Mouse (Mus musculus) granulocyte monocyte progenitor cell, adult 5-6 weeks (primary cell): ENCODE results near the gene Kctd2. TPM values are rescaled to one million over a fixed set of nuclear protein-coding genes. Genes with fewer than 3 reads are reported as not detected.

Experiments
- ATAC-seq: replicated peaks from 2 replicates; pipeline ENCODE4 v1.8.0; 2016; ENCODE audit warnings: mild to moderate bottlenecking, moderate TSS enrichment, inconsistent platforms; ENCODE audit not compliant: poor library complexity, severe bottlenecking
- total RNA-seq, 2 experiments: library from RNA; stranded (forward) in 1 of 2; stranded (reverse) in 1 of 2; fragments of 200-712, 200-1000 nt in 1 of 2; fragments of >200 nt in 1 of 2; fragmentation: Nextera tagmentation in 1 of 2; gene quantifications; 2 replicates each; pipeline ENCODE4 v1.2.3; 2014 to 2017

Gene Kctd2
- total RNA-seq, 2 experiments from 2014 or later: 9.5 to 16.4 TPM

DNA sequence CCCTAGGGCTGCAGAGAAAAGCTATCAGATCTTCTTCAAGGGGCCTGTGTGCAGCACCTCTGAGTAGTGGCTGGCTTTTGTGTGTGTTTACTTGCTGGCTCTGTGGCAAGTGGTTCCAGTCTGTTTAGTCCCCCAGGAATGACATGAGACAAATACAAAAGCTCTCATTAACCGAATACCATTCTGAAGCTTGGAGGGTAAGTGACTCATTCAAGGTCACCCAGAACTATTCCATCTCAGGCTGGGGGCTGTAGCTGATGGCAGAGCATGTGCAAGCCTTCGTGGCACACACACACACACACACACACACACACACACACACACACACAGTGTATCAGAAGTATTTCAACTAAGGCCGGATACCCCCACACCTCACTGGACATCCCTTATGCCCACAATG lies 19.8 kb upstream of the Kctd2 start:
- ATAC-seq: no peak

DNA sequence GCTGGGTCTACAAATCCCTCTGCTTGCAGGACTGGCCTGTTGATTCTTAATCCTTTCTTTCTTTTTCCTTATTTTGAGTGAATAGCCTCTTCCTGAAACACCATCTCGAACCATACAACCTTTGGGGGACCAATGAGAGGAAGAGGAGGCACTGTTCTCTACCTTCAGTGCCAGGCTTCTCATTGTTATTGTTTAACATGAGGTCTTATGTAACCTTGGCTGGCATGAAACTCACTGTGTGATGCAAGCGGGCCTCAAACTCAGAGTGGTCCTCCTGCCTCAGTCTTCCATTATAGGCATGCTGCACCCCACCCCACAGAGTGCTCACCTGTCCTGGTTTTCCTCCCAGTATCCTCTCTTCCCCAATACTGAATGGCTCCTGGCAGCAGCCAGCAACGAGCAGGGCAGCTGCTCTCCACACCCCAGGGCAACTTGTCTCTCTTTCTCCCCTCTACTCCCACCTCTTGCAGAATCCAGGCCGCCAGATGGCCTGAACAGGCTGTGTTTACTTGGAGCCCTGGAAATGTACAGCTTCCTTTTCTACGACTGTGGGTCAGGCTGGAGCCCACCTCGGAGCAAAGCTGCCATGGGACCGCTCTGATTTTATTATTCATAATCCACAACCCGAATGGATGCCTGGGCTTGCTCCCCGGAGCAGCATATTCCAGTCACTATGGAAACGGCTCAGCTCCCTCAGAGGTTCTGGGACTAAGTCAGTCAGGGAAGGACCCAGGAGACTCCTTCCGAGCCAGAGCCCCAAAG lies 19.1 kb upstream of the Kctd2 start:
- no peak for ATAC-seq

DNA sequence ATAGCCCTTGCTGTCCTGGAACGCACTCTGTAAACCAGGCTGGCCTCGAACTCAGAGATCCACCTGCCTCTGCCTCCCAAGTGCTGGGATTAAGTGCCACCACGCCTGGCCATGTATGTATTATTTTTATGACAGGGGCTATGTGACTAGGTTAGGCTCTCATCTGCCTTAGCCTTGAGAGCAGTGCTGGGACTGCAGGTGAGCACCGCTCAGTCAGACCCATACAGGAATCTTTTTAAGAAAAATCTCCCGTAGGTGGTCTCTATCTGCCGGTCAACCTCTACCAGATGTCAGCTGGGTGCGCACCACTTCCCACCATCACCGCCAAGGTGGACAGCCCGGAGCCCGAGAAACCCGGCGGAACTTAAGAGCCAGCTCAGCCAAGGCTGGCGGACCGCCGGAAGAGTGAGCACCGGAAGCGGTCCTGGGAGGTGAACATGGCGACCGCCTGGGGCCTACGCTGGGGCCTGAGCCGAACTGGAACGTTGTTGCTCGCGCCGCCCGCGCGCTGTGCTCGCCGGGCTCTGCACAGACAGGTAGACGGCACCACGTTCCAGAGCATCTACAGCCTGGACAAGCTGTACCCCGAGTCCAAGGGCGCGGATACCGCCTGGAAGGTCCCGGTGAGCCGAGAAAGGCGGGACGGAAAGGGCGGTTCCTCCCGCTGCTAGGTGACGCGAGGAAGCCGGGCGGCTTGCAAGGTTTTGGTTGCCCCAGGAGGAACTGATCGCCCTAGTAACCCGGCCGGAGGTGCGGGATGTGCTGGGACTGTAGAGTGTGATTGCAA lies 16.4 kb upstream of the Kctd2 start, which contains the start of gene Mrpl58:
Gene Mrpl58 (plus strand): TSS at position 415 of the 787 bp plus-strand sequence.
- ATAC-seq: peak; percentile 87

DNA sequence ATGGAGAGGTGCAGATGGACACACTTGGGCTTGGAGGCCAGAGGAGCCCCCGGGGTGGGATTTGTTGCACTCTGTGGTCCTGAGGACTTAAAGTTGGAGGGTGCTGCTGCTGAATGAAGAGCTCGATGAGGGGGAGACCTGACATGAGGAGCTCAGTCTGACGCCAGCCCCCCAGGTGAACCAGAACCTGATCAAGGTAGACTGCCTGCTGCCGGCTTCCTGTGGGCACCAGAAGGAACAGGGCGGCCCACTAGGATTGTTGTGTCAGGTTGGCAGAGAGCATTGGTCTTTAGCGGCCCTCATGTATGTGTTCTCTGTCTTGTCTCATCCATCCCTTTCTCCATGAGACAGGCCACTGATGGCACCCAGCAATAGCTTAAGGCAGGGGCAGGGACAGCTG lies 14.2 kb upstream of the Kctd2 start:
- no peak for ATAC-seq

DNA sequence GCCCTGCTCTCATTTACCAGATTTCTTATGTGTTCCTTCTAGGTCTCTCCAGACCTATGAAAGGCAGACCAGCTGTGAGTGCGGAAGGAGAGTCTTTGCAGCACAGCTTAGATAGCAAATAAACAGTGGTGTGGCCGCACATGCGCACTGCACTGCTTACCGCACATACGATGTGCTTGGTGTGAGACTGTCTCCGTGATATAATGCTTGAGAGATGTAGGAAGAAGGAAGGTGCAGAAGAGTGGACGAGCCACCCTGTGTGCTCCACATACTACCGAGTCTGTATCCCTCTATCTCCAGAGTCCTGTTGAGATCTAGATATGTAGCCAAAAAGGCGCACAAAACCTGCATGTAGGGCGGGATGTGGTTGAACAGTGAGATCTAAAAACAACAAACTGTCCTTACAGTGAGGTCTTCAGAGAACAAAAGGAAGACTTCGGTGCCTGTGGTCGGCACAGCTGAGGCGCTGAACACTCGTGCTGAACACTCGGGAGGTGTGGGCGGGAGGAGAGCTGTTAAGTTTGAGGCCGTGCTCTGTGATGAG lies 13.0 kb upstream of the Kctd2 start:
- no peak for ATAC-seq

DNA sequence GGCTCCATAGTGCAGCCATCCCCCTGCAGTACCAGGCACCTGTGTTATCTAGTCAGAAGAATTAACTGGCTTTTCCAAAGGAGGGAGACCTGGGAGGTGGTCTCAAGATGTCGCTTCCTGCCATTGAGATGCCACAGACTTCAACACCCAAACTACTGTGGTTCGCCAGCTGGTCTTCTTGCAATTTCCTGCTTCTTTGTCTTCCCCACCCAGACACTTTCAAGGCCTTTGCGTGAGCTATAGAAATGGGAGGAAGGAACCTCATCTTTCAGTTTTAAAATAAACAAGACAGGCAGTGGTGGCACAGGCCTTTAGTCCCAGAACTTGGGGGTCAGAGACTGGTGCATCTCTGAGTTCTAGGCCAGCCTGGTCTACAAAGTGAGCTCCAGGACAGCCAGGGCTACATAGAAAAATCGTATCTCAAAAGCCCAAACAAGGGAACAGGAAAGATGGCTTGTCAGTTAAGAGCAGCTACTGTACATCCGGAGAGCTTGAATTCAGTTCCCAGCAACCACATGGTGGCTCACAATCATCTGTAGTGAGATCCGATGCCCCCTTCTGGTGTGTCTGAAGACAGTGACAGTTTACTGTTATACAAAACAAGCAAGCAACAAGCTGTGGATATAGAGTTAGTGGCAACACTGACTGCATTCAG lies 11.5 kb upstream of the Kctd2 start:
- ATAC-seq: 0 out of 2 replicates have a peak, but pooled peaks have one; percentile 8

DNA sequence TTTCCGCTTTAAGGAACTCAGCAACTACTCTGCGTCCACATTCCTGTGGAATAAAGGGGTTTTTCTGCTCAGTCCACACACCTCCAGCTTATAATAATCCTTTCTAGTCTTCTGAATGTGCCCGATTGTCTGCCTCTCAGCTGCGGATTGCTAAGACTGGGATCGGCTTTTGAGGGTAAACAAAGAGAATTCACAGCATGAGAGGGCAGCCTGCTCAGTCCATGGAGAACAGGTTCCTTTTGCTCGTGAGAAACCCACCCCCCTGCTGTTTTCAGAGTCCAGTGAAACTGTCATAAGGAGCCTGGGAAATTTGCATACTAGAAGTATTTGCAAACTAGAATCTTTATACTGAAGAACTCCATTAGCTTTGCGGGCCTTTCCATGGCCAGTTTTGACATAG lies 10.4 kb upstream of the Kctd2 start:
- no peak for ATAC-seq

DNA sequence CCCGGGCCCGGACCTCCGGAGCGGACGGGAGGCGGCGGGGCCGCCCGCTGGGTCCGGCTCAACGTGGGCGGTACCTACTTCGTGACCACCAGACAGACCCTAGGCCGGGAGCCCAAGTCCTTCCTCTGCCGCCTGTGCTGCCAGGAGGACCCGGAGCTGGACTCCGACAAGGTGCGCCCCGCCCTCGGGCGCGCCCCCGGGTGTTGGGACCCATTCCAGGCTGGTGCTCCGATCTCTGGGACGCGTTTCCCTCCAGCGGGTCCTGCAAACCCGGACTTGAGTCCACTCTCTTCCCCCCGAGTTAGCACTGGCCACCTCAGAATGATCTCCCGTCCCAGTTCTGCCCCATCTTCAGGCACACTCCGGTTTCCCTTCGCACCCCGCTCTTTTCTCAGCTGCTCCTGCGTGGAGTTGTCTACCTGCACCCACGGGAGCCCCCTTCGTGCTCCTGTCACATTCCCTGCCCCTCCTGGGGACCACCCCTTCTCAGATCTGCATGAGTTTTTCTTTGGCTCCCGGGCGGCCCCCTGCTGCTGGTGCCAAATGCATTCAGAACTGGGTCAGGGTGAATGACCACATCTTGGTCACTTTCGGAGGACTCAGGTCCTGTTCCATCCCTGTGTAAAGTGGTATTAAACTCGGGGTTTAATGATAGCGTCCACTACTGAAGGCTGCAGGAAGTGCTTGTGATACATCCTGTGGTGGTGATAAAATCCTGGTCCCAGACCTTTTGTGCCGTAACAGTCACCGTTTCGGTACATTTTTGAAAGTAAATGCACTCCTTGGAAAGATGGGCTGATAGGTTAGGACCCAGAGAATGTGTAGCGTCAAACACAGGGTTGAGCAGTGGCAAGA lies 635 bp downstream of the Kctd2 start:
- ATAC-seq: 0 out of 2 replicates have a peak, but pooled peaks have one; percentile 18

DNA sequence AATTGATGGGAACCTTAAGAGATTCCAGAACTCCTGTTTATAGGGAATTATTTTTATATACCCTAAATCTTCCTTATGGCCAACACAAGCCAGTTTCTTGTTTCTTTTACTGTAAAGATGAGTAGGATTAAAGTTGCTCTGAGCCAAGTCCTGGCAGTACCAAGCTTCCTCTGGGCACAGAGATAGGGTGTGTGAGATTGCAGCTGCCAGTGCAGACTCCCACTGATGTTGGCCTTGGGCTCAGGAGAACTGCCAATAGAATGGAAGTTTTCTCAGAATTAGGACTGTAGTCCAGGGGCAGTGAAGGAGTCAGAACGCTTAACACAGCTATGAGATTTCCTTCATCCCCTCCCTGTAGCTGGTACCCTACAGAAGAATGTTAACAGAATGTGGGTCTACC lies 1.4 kb downstream of the Kctd2 start:
- ATAC-seq: no peak

DNA sequence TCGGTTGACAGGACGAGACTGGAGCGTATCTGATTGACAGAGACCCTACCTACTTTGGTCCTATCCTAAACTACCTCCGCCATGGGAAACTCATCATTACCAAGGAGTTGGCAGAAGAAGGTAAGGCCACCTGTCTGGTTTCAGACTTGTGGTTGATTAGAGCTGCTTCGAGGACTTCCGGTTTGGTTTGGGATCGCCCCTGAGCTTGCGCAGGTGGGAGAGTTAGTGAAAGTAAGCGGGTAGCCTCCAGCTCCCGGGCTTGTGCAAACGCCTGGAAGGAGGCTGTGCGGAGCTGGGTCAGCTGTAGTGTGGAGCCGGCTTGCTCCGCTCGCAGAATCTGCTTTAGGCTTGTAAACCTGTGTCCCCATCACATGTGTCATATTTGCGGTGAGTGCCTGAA lies 2.0 kb downstream of the Kctd2 start:
- no peak for ATAC-seq

DNA sequence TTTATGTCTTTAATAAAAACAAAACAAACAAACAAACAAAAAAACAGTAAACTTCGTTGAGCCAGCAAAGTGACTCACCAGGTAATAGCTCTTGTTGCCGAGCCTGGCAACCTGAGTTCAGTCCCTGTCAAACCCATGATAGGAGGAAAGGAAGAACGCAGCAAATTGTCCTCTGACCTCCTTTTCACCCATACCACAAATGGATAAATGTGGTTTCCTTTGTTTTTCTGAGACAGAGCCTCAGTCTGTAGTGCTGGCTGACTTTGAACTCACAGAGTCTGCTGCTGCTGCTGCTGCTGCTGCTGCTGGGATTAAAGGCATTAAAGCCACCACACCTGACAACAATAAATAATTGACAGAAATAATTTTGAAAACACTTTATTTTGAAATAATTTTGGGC lies 3.2 kb downstream of the Kctd2 start:
- no peak for ATAC-seq

DNA sequence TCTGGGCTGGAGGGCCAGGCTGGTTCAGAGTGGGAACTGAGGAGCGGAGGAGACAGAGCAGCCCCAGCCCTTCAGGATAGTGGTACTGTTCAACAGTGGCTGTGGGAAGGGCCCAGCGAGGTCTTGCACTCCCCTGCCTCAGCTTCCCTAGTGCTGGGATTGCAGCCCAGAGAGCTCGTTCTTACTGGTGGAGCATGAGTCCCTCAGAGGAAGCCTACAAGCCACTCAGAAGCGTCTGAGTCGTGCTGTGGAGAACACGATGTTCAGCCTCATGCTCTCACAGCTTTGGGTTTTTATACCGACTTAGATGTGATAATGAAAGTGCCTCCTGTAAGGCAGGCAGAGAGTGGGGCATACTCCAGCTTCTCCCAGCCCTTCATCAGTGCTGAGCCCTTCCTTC lies 4.7 kb downstream of the Kctd2 start:
- ATAC-seq: no peak

DNA sequence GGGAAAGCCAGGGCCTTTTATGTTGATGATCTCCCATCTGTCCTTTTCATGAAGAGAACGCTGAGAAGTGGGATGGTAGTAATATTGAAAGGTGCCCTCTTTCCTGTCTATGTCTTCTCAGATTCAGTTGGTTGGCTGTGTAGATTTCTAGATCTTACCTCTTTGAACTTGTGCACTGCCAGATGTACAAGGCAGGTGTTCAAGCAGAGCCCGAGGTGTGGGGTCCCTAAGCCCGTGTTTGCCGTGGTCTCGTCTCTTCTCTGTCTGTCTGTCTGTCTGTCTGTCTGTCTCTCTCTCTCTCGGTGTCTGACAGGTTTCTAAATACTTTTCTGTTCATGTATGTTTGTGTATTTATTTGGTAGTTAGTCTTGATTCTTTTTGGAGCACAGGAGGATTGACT lies 5.7 kb downstream of the Kctd2 start:
- ATAC-seq: no peak

DNA sequence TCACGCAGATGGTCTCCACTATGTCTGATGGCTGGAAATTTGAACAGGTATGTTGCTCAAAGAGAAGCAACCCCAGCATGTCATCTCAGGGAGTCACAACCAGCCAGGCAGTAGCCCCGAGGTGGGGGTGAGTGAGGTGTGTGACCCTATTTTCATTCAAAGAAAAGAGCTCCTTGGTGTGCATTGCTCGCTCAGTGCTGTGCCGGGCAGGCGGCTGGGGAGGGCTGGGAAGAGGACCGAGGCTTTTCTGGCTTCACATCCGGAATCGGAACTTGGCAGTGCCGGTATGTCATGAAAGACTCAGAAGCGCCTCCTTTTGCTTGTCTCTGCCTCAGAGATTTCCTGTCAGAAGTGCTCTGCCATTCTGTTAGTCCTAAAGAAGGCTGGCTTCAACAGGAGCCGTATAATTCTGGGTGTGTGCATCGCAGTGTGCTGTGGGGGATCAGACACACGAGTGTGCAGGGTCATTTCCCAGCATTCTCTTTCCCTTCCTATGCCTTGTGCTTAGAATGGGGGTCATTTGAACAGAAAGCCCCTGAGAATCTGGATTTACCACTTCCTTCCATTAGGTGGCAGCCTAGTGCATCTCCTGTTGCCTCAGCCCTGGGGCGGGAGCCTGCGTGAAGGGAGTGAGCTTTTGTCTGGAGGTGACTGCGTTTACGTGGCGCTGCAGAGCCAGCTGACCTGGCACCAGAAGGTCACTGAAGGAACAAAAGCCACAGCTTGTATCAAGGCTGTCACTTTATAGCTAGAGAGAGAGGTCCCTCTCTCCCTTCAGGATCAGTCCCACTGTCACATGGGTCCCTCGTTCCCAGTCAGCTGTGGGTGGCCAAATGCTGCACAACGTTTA lies 7.8 kb downstream of the Kctd2 start:
- ATAC-seq: peak; percentile 89

DNA sequence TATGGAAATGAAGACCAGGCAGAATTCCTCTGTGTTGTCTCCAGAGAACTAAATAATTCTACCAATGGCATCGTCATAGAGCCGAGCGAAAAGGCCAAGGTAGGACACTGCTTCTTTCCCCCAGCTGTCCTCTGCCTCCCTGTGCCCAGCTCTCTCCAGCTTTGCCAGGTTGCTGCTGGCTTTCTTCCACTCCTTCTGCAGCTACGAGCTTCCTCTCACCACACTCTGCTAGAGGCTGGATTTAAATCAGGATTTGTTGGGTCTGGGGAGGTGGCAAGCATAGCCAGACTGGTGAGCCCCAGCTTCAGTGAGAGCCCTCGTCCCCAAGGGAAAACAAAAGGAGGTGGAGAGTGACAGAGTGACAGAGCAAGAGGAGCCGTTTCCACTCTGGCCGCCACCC lies 9.4 kb downstream of the Kctd2 start:
- ATAC-seq: no peak

DNA sequence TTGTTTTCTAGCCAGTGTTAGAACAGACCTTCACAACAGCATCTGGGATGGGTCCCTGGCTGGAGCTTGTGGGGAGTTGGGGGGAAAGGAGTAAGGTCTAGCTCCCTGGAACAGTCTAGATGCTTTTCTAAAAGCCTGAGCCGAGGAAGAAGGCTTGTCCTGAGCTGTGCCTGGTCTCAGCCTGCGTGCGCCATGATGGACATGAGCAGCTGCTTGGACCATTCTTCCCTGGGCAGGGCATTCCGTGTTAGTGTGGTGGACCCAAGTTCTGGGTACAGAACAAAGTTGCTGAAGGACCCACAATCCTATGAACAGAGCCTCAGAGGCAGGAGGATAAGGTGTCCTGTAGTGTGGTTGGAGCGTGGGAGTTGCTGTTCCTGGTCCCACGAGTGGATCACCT lies 10.6 kb downstream of the Kctd2 start:
- ATAC-seq: no peak

DNA sequence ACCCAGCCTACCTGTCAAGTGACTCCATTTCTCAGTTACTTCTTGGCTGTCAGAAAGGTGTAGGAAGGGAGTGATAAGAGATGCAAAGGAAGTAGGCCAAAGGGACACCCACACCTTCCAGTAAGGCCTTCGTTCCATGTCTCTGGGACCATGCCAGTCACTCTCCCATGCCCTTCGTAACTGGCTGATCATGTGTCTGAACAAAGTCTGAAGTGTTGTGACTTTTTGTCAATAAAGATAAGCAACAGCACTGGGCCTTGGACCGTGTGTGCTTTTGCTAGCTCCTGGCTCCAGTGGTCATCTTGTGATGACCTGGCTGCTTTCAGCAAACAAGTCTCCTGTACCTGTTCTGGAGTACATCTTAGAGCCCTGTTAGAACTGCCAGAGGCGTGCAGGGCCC lies 12.9 kb downstream of the Kctd2 start:
- ATAC-seq: no peak

DNA sequence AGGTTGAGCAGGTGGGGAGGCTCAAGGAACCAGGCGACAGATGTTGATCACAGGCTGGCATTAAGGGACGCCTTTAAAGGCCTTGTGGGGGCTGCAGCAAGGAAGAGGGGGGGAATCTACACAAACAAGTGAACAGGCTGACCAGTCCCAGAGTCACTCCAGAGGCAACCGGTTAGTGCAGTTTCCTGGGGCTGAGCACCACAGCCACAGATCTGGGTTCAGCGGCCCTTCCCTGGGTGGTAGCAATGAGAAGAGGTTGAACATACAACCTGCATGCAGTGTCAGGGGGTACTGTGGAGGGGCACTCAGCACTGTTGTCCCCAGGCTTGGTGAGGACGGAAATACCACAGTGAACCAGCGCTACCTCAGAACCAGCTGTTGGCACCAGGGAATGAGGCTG lies 13.4 kb downstream of the Kctd2 start:
- no peak for ATAC-seq
